Mouse (Mus musculus): ENCODE results near the gene Cfap45. TPM values are rescaled to one million over a fixed set of nuclear protein-coding genes. Genes with fewer than 3 reads are reported as not detected.

The Cfap45 gene
- polyA plus RNA-seq, 1 experiment from 2014 or later: 1.1 TPM

GRCm38 (mm10) chr1:172519644-172520043, 957 bp upstream of the Cfap45 start:
- Histone ChIP-seq H3K27ac (no peak overlapping the region), H3K9ac (replicated peaks) (no peak overlapping the region), H3K36me3 (no peaks in the 10 kb centered on the region), H3K4me1 (replicated peaks) (peaks cover 15% of the 10 kb centered on the region), H3K27me3 (0 out of 2 replicates have a peak, but pooled peaks cover 4% of the 10 kb centered on the region), H3K4me2 (no peak overlapping the region), H3K9me3 (0 out of 2 replicates have a peak, but pooled peaks cover 5% of the 10 kb centered on the region), H3K4me3 (replicated peaks) (no peak overlapping the region)
- 67% methylated on average over 6 of the region's 6 CpGs for WGBS
- ATAC-seq (ENCODE audit: insufficient number of reproducible peaks, insufficient read depth, low FRiP score, low TSS enrichment, low read depth): no peak

- Histone ChIP-seq H3K9me3 (0 out of 2 replicates have a peak, but pooled peaks cover 2% of the 10 kb centered on the region), H3K36me3 (no peaks in the 10 kb centered on the region), H3K27me3 (0 out of 2 replicates have a peak, but pooled peaks cover 7% of the 10 kb centered on the region), H3K4me2 (no peak overlapping the region), H3K9ac (replicated peaks) (no peak overlapping the region), H3K4me1 (replicated peaks) (peaks cover 27% of the 10 kb centered on the region), H3K27ac (no peak overlapping the region), H3K4me3 (replicated peaks) (no peak overlapping the region)
- 69% methylated on average over 7 of the region's 7 CpGs for WGBS
- no peak for ATAC-seq (ENCODE audit: insufficient number of reproducible peaks, insufficient read depth, low FRiP score, low TSS enrichment, low read depth)
Measured at GRCm38 (mm10) chr1:172522524-172522923, 1.9 kb downstream of the Cfap45 start.

GRCm38 (mm10) chr1:172523699-172524101, 3.1 kb downstream of the Cfap45 start:
- Histone ChIP-seq H3K27ac (no peak overlapping the region), H3K9ac (replicated peaks) (no peak overlapping the region), H3K4me1 (replicated peaks) (peaks cover 30% of the 10 kb centered on the region), H3K36me3 (no peaks in the 10 kb centered on the region), H3K4me3 (replicated peaks) (no peak overlapping the region), H3K9me3 (no peaks in the 10 kb centered on the region), H3K27me3 (0 out of 2 replicates have a peak, but pooled peaks cover 13% of the 10 kb centered on the region), H3K4me2 (no peak overlapping the region)
- ATAC-seq (ENCODE audit: insufficient number of reproducible peaks, insufficient read depth, low FRiP score, low TSS enrichment, low read depth): no peak
- 65% methylated on average over 12 of the region's 12 CpGs for WGBS

GRCm38 (mm10) chr1:172525027-172525764, 4.6 kb downstream of the Cfap45 start:
- Histone ChIP-seq H3K4me3 (replicated peaks) (no peak overlapping the region), H3K4me2 (peak overlapping the region; percentile 15; the same call in 1 of the 2 replicates), H3K27ac (peak overlapping the region; percentile 66), H3K27me3 (0 out of 2 replicates have a peak, but pooled peaks cover 13% of the 10 kb centered on the region), H3K36me3 (no peaks in the 10 kb centered on the region), H3K4me1 (replicated peaks) (peaks cover 31% of the 10 kb centered on the region), H3K9ac (replicated peaks) (no peak overlapping the region), H3K9me3 (no peaks in the 10 kb centered on the region)
- ATAC-seq (ENCODE audit: insufficient number of reproducible peaks, insufficient read depth, low FRiP score, low TSS enrichment, low read depth): no peak
- WGBS: 38% methylated on average over 15 of the region's 15 CpGs

- peaks cover 33% of the 10 kb centered on the region for H3K4me1 ChIP-seq (replicated peaks)
- WGBS: 69% methylated on average over 7 of the region's 7 CpGs
Measured at GRCm38 (mm10) chr1:172525971-172526370, 5.4 kb downstream of the Cfap45 start.

GRCm38 (mm10) chr1:172526380-172527081, 5.9 kb downstream of the Cfap45 start:
- Histone ChIP-seq H3K27me3 (peaks cover 15% of the 10 kb centered on the region; the same call in 1 of the 2 replicates), H3K4me1 (replicated peaks) (peaks cover 34% of the 10 kb centered on the region), H3K9ac (replicated peaks) (no peak overlapping the region), H3K4me3 (replicated peaks) (no peak overlapping the region), H3K27ac (no peak overlapping the region), H3K36me3 (no peaks in the 10 kb centered on the region), H3K9me3 (no peaks in the 10 kb centered on the region), H3K4me2 (no peak overlapping the region)
- ATAC-seq (ENCODE audit: insufficient number of reproducible peaks, insufficient read depth, low FRiP score, low TSS enrichment, low read depth): no peak
- 75% methylated on average over 23 of the region's 23 CpGs for WGBS

More at GRCm38 (mm10) chr1:172525971-172526370, 5.4 kb downstream of the Cfap45 start:
- no peak overlapping the region for H3K4me3 ChIP-seq (replicated peaks)
- no peak overlapping the region for H3K9ac ChIP-seq (replicated peaks)
- H3K27me3 ChIP-seq: 0 out of 2 replicates have a peak, but pooled peaks cover 13% of the 10 kb centered on the region
- H3K9me3 ChIP-seq: no peaks in the 10 kb centered on the region
- H3K4me2 ChIP-seq: no peak overlapping the region
- H3K36me3 ChIP-seq: no peaks in the 10 kb centered on the region
- no peak overlapping the region for H3K27ac ChIP-seq
- no peak for ATAC-seq (ENCODE audit: insufficient number of reproducible peaks, insufficient read depth, low FRiP score, low TSS enrichment, low read depth)

GRCm38 (mm10) chr1:172527431-172527830, 6.8 kb downstream of the Cfap45 start:
- Histone ChIP-seq H3K9me3 (no peaks in the 10 kb centered on the region), H3K4me1 (replicated peaks) (peaks cover 43% of the 10 kb centered on the region), H3K27ac (no peak overlapping the region), H3K4me3 (replicated peaks) (no peak overlapping the region), H3K36me3 (no peaks in the 10 kb centered on the region), H3K27me3 (peaks cover 21% of the 10 kb centered on the region; the same call in 1 of the 2 replicates), H3K4me2 (no peak overlapping the region), H3K9ac (replicated peaks) (no peak overlapping the region)
- WGBS: 95% methylated on average over 10 of the region's 10 CpGs
- no peak for ATAC-seq (ENCODE audit: insufficient number of reproducible peaks, insufficient read depth, low FRiP score, low TSS enrichment, low read depth)

GRCm38 (mm10) chr1:172528701-172529100, 8.1 kb downstream of the Cfap45 start:
- Histone ChIP-seq H3K27me3 (peaks cover 23% of the 10 kb centered on the region; the same call in 1 of the 2 replicates), H3K9me3 (no peaks in the 10 kb centered on the region), H3K4me1 (replicated peaks) (peaks cover 47% of the 10 kb centered on the region), H3K9ac (replicated peaks) (no peak overlapping the region), H3K27ac (no peak overlapping the region), H3K4me3 (replicated peaks) (no peak overlapping the region), H3K4me2 (no peak overlapping the region), H3K36me3 (no peaks in the 10 kb centered on the region)
- WGBS: 5% methylated on average over 7 of the region's 7 CpGs
- ATAC-seq (ENCODE audit: insufficient number of reproducible peaks, insufficient read depth, low FRiP score, low TSS enrichment, low read depth): peak; percentile 44; the same call in 1 of the 2 replicates

- Histone ChIP-seq H3K36me3 (no peaks in the 10 kb centered on the region), H3K9ac (replicated peaks) (no peak overlapping the region), H3K27ac (no peak overlapping the region), H3K4me2 (no peak overlapping the region), H3K27me3 (peaks cover 28% of the 10 kb centered on the region; the same call in 1 of the 2 replicates), H3K4me3 (replicated peaks) (no peak overlapping the region), H3K4me1 (replicated peaks) (peaks cover 38% of the 10 kb centered on the region), H3K9me3 (no peaks in the 10 kb centered on the region)
- ATAC-seq (ENCODE audit: insufficient number of reproducible peaks, insufficient read depth, low FRiP score, low TSS enrichment, low read depth): peak; percentile 23; the same call in 1 of the 2 replicates
- 8% methylated on average over 8 of the region's 8 CpGs for WGBS
Measured at GRCm38 (mm10) chr1:172530544-172531220, 10.1 kb downstream of the Cfap45 start.

- Histone ChIP-seq H3K36me3 (no peaks in the 10 kb centered on the region), H3K27me3 (peaks cover 24% of the 10 kb centered on the region; the same call in 1 of the 2 replicates), H3K9me3 (no peaks in the 10 kb centered on the region), H3K9ac (replicated peaks) (peak overlapping the region; percentile 31), H3K4me1 (replicated peaks) (peaks cover 35% of the 10 kb centered on the region), H3K27ac (no peak overlapping the region), H3K4me3 (replicated peaks) (peak overlapping the region; percentile 27), H3K4me2 (peak overlapping the region; percentile 50)
- 2% methylated on average over 13 of the region's 13 CpGs for WGBS
- ATAC-seq (ENCODE audit: insufficient number of reproducible peaks, insufficient read depth, low FRiP score, low TSS enrichment, low read depth): peak; percentile 13; the same call in 1 of the 2 replicates
Measured at GRCm38 (mm10) chr1:172532551-172532950, 11.9 kb downstream of the Cfap45 start.

Measured in limb, embryonic 12.5 days (tissue).